Mouse (Mus musculus) kidney, adult 2 months (tissue): ENCODE data around the gene Adig.

Experiments
- CTCF ChIP-seq: fragments of 200-500 bp; conservative IDR thresholded peaks from 2 replicates; pipeline ENCODE4 v1.5.1; 2011; ENCODE audit warnings: low read depth, mild to moderate bottlenecking, control low read depth, low read length, moderate library complexity, mixed read lengths; ENCODE audit not compliant: insufficient read depth, insufficient read length
- POLR2A ChIP-seq: fragments of 200-500 bp; IDR thresholded peaks from one replicate; pipeline ENCODE4 v1.6.1; 2011; ENCODE audit warnings: low read depth, low read length, control low read depth

DNA sequence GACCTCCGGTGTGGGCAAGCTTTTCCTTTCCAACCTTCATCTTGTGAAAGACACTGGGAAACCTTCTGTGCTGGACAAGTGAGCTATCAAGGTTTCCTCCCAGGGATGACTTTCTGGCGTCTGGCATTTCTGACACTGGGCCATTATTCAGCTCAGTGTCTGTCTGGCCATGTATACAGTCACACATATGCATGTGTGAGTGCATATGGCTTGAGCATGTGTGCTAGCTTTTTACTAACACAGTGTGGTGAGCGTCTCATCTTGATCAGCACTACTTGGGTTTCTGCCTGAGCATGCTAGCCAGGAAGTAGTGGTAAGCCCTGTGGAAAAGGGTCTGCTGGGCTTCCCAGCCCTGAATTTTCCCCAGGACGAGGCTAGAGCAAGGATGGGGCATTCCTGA, 38.9 kb downstream of the Adig start:
- TF ChIP-seq CTCF, result no peak
- TF ChIP-seq POLR2A, result no peak
